Mouse (Mus musculus) stomach, embryonic 14.5 days (tissue): Measurements from ENCODE around the gene Mllt6. TPM values are rescaled to one million over a fixed set of nuclear protein-coding genes. Genes with fewer than 3 reads are reported as not detected.

Experiments
- ATAC-seq: fragments of 200-750 bp; cut with Nextera tagmentation; 2 replicates; pipeline ENCODE4 v1.8.0; 2017; ENCODE audit warnings: low read depth, moderate TSS enrichment; ENCODE audit not compliant: insufficient number of reproducible peaks, insufficient read depth, low FRiP score
- H3K27ac ChIP-seq: fragments of 300-500 bp; sonication (generic); 2 replicates; pipeline ENCODE4 v1.5.1; 2014; ENCODE audit warnings: mild to moderate bottlenecking, low read length, moderate library complexity, mixed read lengths
- H3K27me3 ChIP-seq: fragments of 300-500 bp; sonication (generic); 2 replicates; pipeline ENCODE4 v1.6.1; 2014; ENCODE audit warnings: low read length, control low read depth, mixed read lengths; ENCODE audit not compliant: control insufficient read depth, insufficient read depth
- H3K36me3 ChIP-seq: fragments of 300-500 bp; sonication (generic); 2 replicates; pipeline ENCODE4 v1.6.1; 2014; ENCODE audit warnings: mild to moderate bottlenecking, control low read depth, low read length, moderate library complexity, mixed read lengths; ENCODE audit not compliant: control insufficient read depth, insufficient read depth
- H3K4me1 ChIP-seq: fragments of 300-500 bp; sonication (generic); 2 replicates; pipeline ENCODE4 v1.6.1; 2014; ENCODE audit warnings: low read length, control low read depth, mixed read lengths; ENCODE audit not compliant: control insufficient read depth, insufficient read depth
- H3K4me2 ChIP-seq: fragments of 300-500 bp; sonication (generic); replicated peaks from 2 replicates; pipeline ENCODE4 v1.6.1; 2014; ENCODE audit warnings: low read depth, low read length, control low read depth
- H3K4me3 ChIP-seq: fragments of 300-500 bp; sonication (generic); 2 replicates; pipeline ENCODE4 v1.5.1; 2014; ENCODE audit warnings: low read depth, low read length, control low read depth
- H3K9ac ChIP-seq: fragments of 300-500 bp; sonication (generic); replicated peaks from 2 replicates; pipeline ENCODE4 v1.6.1; 2014; ENCODE audit warnings: low read depth, mild to moderate bottlenecking, control low read depth, low read length, moderate library complexity, mixed read lengths
- H3K9me3 ChIP-seq: fragments of 300-500 bp; sonication (generic); 2 replicates; pipeline ENCODE4 v1.6.1; 2016; ENCODE audit warnings: low read depth, low read length, control low read depth; ENCODE audit not compliant: control insufficient read depth
- WGBS: fragments of 180-500 bp; shearing (Covaris S2); extraction: QIAGEN DNeasy Blood & Tissue Kit; methylation state at CpG from one replicate; pipeline ENCODE4 v1.1.7; 2014; 5-methylcytosine and 5-hydroxymethylcytosine counted together
- polyA plus RNA-seq: library from polyadenylated mRNA; unstranded; fragments of >200 nt; fragmentation: Nextera tagmentation; extraction: Ambion mirVana; gene quantifications from 2 replicates; pipeline ENCODE4 v1.2.1, GENCODE M21; 2014

The Mllt6 gene
- polyA plus RNA-seq, 1 experiment from 2014 or later, result 4.3 TPM

- ATAC-seq, result no peak
- H3K27ac ChIP-seq, result peak overlapping the region; percentile 99
- H3K27me3 ChIP-seq, result no peaks in the 10 kb centered on the region
- no peaks in the 10 kb centered on the region for H3K9me3 ChIP-seq
- peaks cover 46% of the 10 kb centered on the region for H3K4me1 ChIP-seq
- peaks cover 13% of the 10 kb centered on the region for H3K36me3 ChIP-seq
- peak overlapping the region; percentile 93 for H3K4me2 ChIP-seq
- H3K9ac ChIP-seq, result no peak overlapping the region
- peak overlapping the region; percentile 89 for H3K4me3 ChIP-seq
- 47% methylated on average over 11 of the region's 11 CpGs for WGBS
Measured at GRCm38 (mm10) chr11:97697199-97697890, 34.1 kb downstream of the Mllt6 start.

- Histone ChIP-seq H3K27me3 (no peaks in the 10 kb centered on the region), H3K9me3 (no peaks in the 10 kb centered on the region), H3K4me2 (peak overlapping the region; percentile 93), H3K4me3 (peak overlapping the region; percentile 89), H3K4me1 (peaks cover 46% of the 10 kb centered on the region), H3K27ac (peak overlapping the region; percentile 99), H3K36me3 (peaks cover 7% of the 10 kb centered on the region), H3K9ac (peak overlapping the region; percentile 96)
- 2% methylated on average over 14 of the region's 14 CpGs for WGBS
- no peak for ATAC-seq
Measured at GRCm38 (mm10) chr11:97697891-97698529, 34.8 kb downstream of the Mllt6 start.

DNA sequence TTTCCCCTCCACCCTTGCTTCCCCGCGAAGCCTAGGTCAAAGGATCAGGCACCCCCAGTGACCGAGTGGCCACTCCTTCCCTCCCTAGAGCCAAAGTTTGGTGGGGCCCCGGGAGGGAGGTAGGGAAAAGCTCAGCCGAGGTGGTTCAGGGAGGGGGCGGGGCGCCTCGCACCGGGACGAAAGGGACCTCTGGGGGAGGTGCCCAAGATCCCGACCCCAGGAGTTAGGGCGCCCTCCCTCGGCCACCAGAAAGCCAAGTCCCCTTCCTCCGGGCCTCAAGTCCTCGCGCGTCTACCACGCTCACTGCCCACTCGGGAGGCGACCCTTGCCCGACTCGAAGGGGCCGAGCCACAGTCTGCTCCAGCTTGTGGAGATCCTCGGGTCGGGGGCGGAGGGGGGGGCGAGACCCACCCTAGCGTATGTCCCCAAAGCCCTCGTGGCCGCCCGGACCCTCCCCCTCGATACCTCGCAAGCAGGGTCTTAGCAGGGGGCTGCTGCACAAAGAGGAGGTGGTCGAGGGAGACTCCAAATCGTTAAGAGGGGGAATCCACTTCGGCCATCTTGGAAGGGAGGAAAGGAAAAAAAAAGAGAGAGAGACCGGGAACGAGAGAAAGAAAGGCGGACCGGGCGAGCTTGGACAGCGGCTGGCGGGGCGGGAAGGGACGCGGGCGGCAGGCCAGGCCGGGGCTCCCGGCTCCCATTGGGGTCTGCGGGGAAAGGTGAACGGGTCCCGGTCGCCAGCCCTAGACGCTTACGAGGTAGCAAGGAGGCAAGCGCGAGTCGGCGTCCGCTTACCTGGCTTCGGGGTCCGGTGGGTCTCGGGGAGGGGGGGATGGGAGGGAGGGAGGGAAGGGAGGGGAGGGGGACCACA lies 35.8 kb downstream of the Mllt6 start:
- H3K9me3 ChIP-seq, result no peaks in the 10 kb centered on the region
- under 1% methylated on average over 63 of the region's 63 CpGs for WGBS
- H3K4me1 ChIP-seq, result peaks cover 49% of the 10 kb centered on the region
- no peaks in the 10 kb centered on the region for H3K36me3 ChIP-seq
- peak overlapping the region; percentile 96 for H3K9ac ChIP-seq
- H3K4me2 ChIP-seq, result peak overlapping the region; percentile 93
- no peaks in the 10 kb centered on the region for H3K27me3 ChIP-seq
- peak overlapping the region; percentile 99 for H3K27ac ChIP-seq
- no peak for ATAC-seq
- H3K4me3 ChIP-seq, result peak overlapping the region; percentile 89

- H3K4me1 ChIP-seq, result peaks cover 49% of the 10 kb centered on the region
- H3K27ac ChIP-seq, result peak overlapping the region; percentile 99
- no peaks in the 10 kb centered on the region for H3K27me3 ChIP-seq
- H3K9ac ChIP-seq, result peak overlapping the region; percentile 96
- ATAC-seq, result peak; percentile 50
- peak overlapping the region; percentile 93 for H3K4me2 ChIP-seq
- H3K4me3 ChIP-seq, result peak overlapping the region; percentile 89
- 0% methylated on average over 9 of the region's 9 CpGs for WGBS
- no peaks in the 10 kb centered on the region for H3K36me3 ChIP-seq
- no peaks in the 10 kb centered on the region for H3K9me3 ChIP-seq
Measured at GRCm38 (mm10) chr11:97699626-97700002, 36.4 kb downstream of the Mllt6 start.

- ATAC-seq, result peak; percentile 5
- WGBS, result under 1% methylated on average over 84 of the region's 85 CpGs
- peaks cover 44% of the 10 kb centered on the region for H3K4me1 ChIP-seq
Measured at GRCm38 (mm10) chr11:97700003-97700745, 37.0 kb downstream of the Mllt6 start, which contains the start of gene Pcgf2. Gene Pcgf2 (minus strand): TSS chr11:97700497.

GRCm38 (mm10) chr11:97700746-97701580 lies 37.7 kb downstream of the Mllt6 start:
- Histone ChIP-seq H3K27me3 (no peaks in the 10 kb centered on the region), H3K9ac (peak overlapping the region; percentile 96), H3K4me1 (peaks cover 36% of the 10 kb centered on the region), H3K4me3 (peak overlapping the region; percentile 89), H3K9me3 (no peaks in the 10 kb centered on the region), H3K36me3 (peaks cover under 1% of the 10 kb centered on the region; the same call in 1 of the 2 replicates), H3K27ac (peak overlapping the region; percentile 99), H3K4me2 (peak overlapping the region; percentile 93)
- no peak for ATAC-seq
- 12% methylated on average over 30 of the region's 30 CpGs for WGBS

More at GRCm38 (mm10) chr11:97700003-97700745, 37.0 kb downstream of the Mllt6 start, which contains the start of gene Pcgf2:
- H3K9me3 ChIP-seq, result no peaks in the 10 kb centered on the region
- peak within 1 kb of the TSS; percentile 93 for H3K4me2 ChIP-seq
- peak within 1 kb of the TSS; percentile 96 for H3K9ac ChIP-seq
- peak within 1 kb of the TSS; percentile 89 for H3K4me3 ChIP-seq
- H3K27ac ChIP-seq, result peak within 1 kb of the TSS; percentile 99
- no peaks in the 10 kb centered on the region for H3K36me3 ChIP-seq
- no peaks in the 10 kb centered on the region for H3K27me3 ChIP-seq

- H3K9ac ChIP-seq, result 0 out of 2 replicates have a peak overlapping the region, but pooled peaks have one; percentile 34
- H3K27me3 ChIP-seq, result no peaks in the 10 kb centered on the region
- no peak for ATAC-seq
- peak overlapping the region; percentile 74 for H3K4me3 ChIP-seq
- H3K36me3 ChIP-seq, result peaks cover 9% of the 10 kb centered on the region
- peaks cover 29% of the 10 kb centered on the region for H3K4me1 ChIP-seq
- WGBS, result 50% methylated on average over 15 of the region's 15 CpGs
- H3K4me2 ChIP-seq, result peak overlapping the region; percentile 93
- H3K9me3 ChIP-seq, result no peaks in the 10 kb centered on the region
- peak overlapping the region; percentile 70; the same call in 1 of the 2 replicates for H3K27ac ChIP-seq
Measured at GRCm38 (mm10) chr11:97701581-97702392, 38.6 kb downstream of the Mllt6 start.
